Mouse (Mus musculus) liver, embryonic 11.5 days (tissue): Measurements from ENCODE around the gene Dclk2. TPM values are rescaled to one million over a fixed set of nuclear protein-coding genes. Genes with fewer than 3 reads are reported as not detected.

Source experiments
- ATAC-seq: fragments of 200-750 bp; cut with Nextera tagmentation; replicated peaks from 2 replicates; pipeline ENCODE4 v1.8.0; 2017; ENCODE audit warnings: moderate number of reproducible peaks, mild to moderate bottlenecking, moderate TSS enrichment, moderate library complexity; ENCODE audit not compliant: low FRiP score
- DNase-seq: peaks from one replicate; pipeline ENCODE4 v3.0.0-alpha.2; 2017; ENCODE audit warnings: low spot score
- H3K27ac ChIP-seq: fragments of 300-500 bp; sonication (generic); 2 replicates; pipeline ENCODE4 v1.5.1; 2014; ENCODE audit warnings: mild to moderate bottlenecking, low read depth, low read length, control low read depth
- H3K27me3 ChIP-seq: fragments of 300-500 bp; sonication (generic); replicated peaks from 2 replicates; pipeline ENCODE4 v1.6.1; 2014; ENCODE audit warnings: low read length, mixed read lengths; ENCODE audit not compliant: control insufficient read depth, insufficient read depth
- H3K36me3 ChIP-seq: fragments of 300-500 bp; sonication (generic); 2 replicates; pipeline ENCODE4 v1.6.1; 2014; ENCODE audit warnings: mild to moderate bottlenecking, low read length, moderate library complexity, mixed read lengths; ENCODE audit not compliant: control insufficient read depth, insufficient read depth
- H3K4me1 ChIP-seq: fragments of 300-500 bp; sonication (generic); replicated peaks from 2 replicates; pipeline ENCODE4 v1.6.1; 2014; ENCODE audit warnings: low read length, mixed read lengths; ENCODE audit not compliant: control insufficient read depth, insufficient read depth
- H3K4me2 ChIP-seq: fragments of 300-500 bp; sonication (generic); 2 replicates; pipeline ENCODE4 v1.6.1; 2014; ENCODE audit warnings: mild to moderate bottlenecking, control low read depth, moderate library complexity
- H3K4me3 ChIP-seq: fragments of 300-500 bp; sonication (generic); 2 replicates; pipeline ENCODE4 v1.5.1; 2014; ENCODE audit warnings: low read depth, low read length, control low read depth
- H3K9ac ChIP-seq: fragments of 300-500 bp; sonication (generic); 2 replicates; pipeline ENCODE4 v1.6.1; 2014; ENCODE audit warnings: low read depth, low read length, control low read depth
- H3K9me3 ChIP-seq: fragments of 300-500 bp; sonication (generic); 2 replicates; pipeline ENCODE4 v1.6.1; 2016; ENCODE audit warnings: low read length, inconsistent platforms, mixed read lengths; ENCODE audit not compliant: control insufficient read depth
- WGBS: fragments of 180-500 bp; shearing (Covaris S2); extraction: QIAGEN DNeasy Blood & Tissue Kit; methylation state at CpG from one replicate; pipeline ENCODE4 v1.1.7; 2014; 5-methylcytosine and 5-hydroxymethylcytosine counted together
- polyA plus RNA-seq: library from polyadenylated mRNA; unstranded; fragments of >200 nt; fragmentation: Nextera tagmentation; extraction: Ambion mirVana; gene quantifications from 2 replicates; pipeline ENCODE4 v1.2.1, GENCODE M21; 2014

Gene Dclk2
- polyA plus RNA-seq, 1 experiment from 2014 or later = 9.3 TPM

DNA sequence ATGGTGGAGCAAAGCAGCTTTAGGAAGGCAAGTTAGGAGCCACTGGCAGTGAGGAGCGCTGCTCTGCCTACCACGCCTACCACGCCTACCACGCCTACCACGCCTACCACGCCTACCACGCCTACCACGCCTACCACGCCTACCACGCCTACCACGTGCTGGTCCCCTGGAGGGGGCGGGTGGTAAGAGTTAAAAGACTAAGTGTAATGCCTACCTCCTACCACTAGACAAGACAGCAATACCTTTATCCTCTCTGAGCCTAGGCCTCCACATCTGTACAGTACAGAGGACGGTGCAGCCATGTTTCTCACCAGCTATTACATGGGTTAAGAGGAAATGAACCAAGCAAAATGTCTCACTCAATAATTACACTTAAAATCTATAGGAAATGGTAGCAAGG lies 5.4 kb downstream of the Dclk2 start:
- peaks cover 16% of the 10 kb centered on the region for H3K27me3 ChIP-seq
- DNase-seq = no peak
- no peak overlapping the region for H3K9ac ChIP-seq
- peak; percentile 77 for ATAC-seq
- 40% methylated on average over 13 of the region's 13 CpGs for WGBS
- H3K9me3 ChIP-seq = no peaks in the 10 kb centered on the region
- no peak overlapping the region for H3K4me2 ChIP-seq
- H3K4me1 ChIP-seq = no peaks in the 10 kb centered on the region
- H3K27ac ChIP-seq = no peak overlapping the region
- no peak overlapping the region for H3K4me3 ChIP-seq
- no peaks in the 10 kb centered on the region for H3K36me3 ChIP-seq

DNA sequence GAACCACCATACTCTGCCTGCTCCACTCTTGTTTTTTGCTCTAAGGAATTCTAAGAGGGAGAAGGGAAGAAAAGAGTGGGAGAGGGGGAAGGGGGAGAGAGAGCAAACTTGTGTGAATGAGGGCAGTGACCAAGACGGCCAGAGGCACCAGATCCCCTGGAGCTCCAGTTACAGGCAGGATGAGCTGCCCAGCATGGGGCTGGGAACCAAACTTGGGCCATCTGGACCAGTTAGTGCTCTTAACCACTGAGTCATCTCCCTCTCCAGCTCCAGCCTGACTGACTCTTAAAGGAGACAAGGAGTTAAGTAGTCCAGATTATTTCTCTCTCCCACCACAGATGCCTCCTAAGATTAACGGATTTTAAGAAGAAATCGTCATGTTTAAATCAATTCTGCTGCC lies 6.3 kb downstream of the Dclk2 start:
- 69% methylated on average over 3 of the region's 3 CpGs for WGBS
- H3K9me3 ChIP-seq = no peaks in the 10 kb centered on the region
- no peak overlapping the region for H3K9ac ChIP-seq
- H3K27me3 ChIP-seq = peaks cover 7% of the 10 kb centered on the region
- no peak overlapping the region for H3K4me3 ChIP-seq
- ATAC-seq (no peak), DNase-seq (no peak)
- H3K36me3 ChIP-seq = no peaks in the 10 kb centered on the region
- H3K4me2 ChIP-seq = no peak overlapping the region
- H3K27ac ChIP-seq = no peak overlapping the region
- H3K4me1 ChIP-seq = no peaks in the 10 kb centered on the region

DNA sequence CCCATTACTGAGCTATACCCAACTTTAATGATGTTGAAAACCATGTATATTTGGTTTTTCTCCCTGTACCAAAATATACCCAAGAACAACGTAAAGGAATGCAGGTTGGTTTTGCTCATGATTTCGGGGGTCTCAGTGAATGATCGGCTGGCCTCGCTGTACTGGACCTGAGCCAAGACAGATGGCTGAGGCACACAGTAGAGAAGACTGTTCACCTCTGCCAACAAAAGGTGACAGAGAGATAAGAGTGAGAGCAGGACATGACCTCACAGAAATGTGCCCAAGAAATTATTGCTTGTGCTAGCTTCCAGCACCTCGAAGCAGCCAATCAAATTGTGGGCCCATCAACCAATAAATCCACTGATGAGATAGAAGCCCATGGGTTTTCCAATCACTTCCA lies 22.3 kb downstream of the Dclk2 start:
- no peaks in the 10 kb centered on the region for H3K4me1 ChIP-seq
- ATAC-seq (no peak), DNase-seq (no peak)
- H3K27ac ChIP-seq = no peak overlapping the region
- H3K4me2 ChIP-seq = no peak overlapping the region
- no peaks in the 10 kb centered on the region for H3K27me3 ChIP-seq
- H3K9me3 ChIP-seq = no peaks in the 10 kb centered on the region
- no peak overlapping the region for H3K9ac ChIP-seq
- no peaks in the 10 kb centered on the region for H3K36me3 ChIP-seq
- no peak overlapping the region for H3K4me3 ChIP-seq
- 89% methylated on average over 5 of the region's 5 CpGs for WGBS

DNA sequence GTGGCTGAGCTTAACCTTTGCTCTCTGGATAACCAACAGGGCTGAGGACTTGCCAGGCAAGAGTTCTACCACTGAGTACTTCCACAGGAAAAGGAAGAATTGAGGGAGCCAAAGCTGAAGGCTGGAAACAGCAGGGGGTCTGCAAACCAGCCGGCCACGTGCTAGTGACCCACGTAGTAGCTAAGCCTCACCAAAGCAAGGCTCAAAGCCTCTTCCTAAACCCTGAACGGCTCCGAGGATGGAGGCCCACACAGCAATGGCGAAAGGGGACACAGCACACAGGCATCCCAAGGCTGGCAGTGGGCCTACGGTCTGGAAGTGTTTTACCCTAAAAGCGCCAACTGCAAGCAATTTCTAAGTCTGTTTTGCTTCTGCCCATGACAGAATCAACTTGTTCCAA lies 23.1 kb downstream of the Dclk2 start:
- H3K9me3 ChIP-seq = no peaks in the 10 kb centered on the region
- H3K9ac ChIP-seq = no peak overlapping the region
- no peak overlapping the region for H3K4me2 ChIP-seq
- H3K4me1 ChIP-seq = no peaks in the 10 kb centered on the region
- DNase-seq = no peak
- H3K4me3 ChIP-seq = no peak overlapping the region
- 72% methylated on average over 8 of the region's 8 CpGs for WGBS
- no peak overlapping the region for H3K27ac ChIP-seq
- ATAC-seq = no peak
- no peaks in the 10 kb centered on the region for H3K36me3 ChIP-seq
- H3K27me3 ChIP-seq = no peaks in the 10 kb centered on the region

DNA sequence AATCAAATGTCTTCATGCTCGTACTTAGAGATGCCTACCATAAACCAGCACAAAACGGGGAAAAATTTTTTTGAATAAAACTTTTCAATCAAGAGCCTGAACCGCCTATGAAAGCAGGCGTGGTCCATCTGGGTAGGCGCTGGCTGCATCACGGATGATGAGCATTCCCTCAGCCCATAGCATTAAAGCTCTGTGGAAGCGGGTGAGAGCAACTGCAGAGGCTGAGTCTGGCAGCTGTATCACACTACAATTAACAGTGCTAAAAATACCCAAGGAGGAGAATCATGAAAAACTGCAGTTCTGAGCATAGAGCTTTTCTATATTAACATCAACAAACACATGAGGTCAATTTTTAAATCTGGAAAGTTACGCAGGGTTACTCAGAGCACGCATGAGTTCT lies 23.6 kb downstream of the Dclk2 start:
- H3K4me1 ChIP-seq = no peaks in the 10 kb centered on the region
- H3K27ac ChIP-seq = no peak overlapping the region
- H3K36me3 ChIP-seq = no peaks in the 10 kb centered on the region
- H3K9me3 ChIP-seq = no peaks in the 10 kb centered on the region
- no peak overlapping the region for H3K9ac ChIP-seq
- no peaks in the 10 kb centered on the region for H3K27me3 ChIP-seq
- DNase-seq (no peak), ATAC-seq (no peak)
- H3K4me3 ChIP-seq = no peak overlapping the region
- H3K4me2 ChIP-seq = no peak overlapping the region
- 86% methylated on average over 9 of the region's 9 CpGs for WGBS

DNA sequence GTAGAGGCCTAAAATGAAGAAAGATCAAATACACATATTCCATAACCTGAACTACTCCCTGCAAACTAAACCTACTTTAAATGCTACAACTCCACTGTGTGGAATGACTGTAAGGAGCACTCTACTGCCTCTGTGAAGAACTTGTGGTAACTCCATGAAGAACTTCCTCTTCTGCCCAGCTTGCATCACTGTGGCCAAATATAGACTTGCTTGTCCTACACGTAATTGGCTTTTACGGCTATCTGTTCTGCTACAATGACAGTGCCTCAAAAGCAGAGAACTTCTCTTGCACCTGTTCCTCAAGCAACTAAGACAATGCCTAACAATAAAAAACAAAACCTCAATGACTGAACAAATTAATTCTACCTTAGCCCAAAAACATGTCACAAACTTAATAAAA lies 26.2 kb downstream of the Dclk2 start:
- H3K9ac ChIP-seq = no peak overlapping the region

DNA sequence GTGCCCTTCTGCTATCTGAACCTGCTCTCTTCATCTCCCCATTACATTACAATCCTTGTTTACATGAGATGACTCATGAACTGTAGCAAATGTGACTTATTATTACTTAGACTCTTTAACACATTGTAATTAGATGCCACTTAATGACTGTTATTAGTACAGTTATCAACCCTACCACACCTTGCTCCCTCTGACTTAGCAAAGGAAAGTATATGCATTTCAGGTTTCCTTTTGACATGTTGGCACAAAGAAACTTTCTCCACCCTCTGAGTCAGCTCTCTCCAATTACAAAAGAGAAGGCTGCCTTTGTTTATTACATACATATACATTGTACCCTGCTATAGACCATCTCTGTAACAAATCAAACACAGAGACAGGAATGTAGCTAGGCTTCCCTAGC lies 33.1 kb downstream of the Dclk2 start:
- Histone ChIP-seq H3K27me3 (no peaks in the 10 kb centered on the region), H3K4me3 (no peak overlapping the region), H3K4me2 (no peak overlapping the region), H3K36me3 (no peaks in the 10 kb centered on the region), H3K4me1 (no peaks in the 10 kb centered on the region), H3K9me3 (no peaks in the 10 kb centered on the region), H3K9ac (no peak overlapping the region), H3K27ac (no peak overlapping the region)
- DNase-seq (no peak), ATAC-seq (no peak)

More for the DNA sequence above, 26.2 kb downstream of the Dclk2 start:
- Histone ChIP-seq H3K27ac (no peak overlapping the region), H3K4me2 (no peak overlapping the region), H3K4me3 (no peak overlapping the region), H3K9me3 (no peaks in the 10 kb centered on the region), H3K27me3 (no peaks in the 10 kb centered on the region), H3K36me3 (no peaks in the 10 kb centered on the region), H3K4me1 (no peaks in the 10 kb centered on the region)
- WGBS = 56% methylated on average over 2 of the region's 2 CpGs
- DNase-seq = no peak
- no peak for ATAC-seq

DNA sequence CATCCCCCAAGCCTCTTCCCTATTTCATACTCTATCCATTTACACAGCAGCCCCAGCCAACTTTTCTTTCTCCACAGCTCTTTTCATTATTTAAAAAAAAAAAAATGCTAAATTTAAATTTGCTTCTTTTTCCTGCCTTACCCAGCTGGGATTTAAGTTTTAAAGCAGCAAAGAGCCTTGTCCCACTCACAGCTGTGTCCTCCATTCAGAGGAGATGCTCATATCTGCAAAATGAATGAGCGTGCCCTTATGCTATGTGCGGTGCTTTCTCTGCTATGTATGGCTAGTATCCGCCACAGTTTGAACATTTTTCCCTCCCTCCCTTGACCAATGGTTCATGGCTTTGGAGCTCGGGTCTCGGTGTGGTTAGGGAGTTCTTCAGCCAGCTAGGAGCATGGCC lies 35.5 kb downstream of the Dclk2 start:
- Histone ChIP-seq H3K9ac (no peak overlapping the region), H3K4me2 (no peak overlapping the region), H3K27me3 (no peaks in the 10 kb centered on the region), H3K36me3 (no peaks in the 10 kb centered on the region), H3K4me3 (no peak overlapping the region), H3K4me1 (no peaks in the 10 kb centered on the region), H3K27ac (no peak overlapping the region), H3K9me3 (no peaks in the 10 kb centered on the region)
- ATAC-seq (no peak), DNase-seq (no peak)
- 87% methylated on average over 5 of the region's 5 CpGs for WGBS

DNA sequence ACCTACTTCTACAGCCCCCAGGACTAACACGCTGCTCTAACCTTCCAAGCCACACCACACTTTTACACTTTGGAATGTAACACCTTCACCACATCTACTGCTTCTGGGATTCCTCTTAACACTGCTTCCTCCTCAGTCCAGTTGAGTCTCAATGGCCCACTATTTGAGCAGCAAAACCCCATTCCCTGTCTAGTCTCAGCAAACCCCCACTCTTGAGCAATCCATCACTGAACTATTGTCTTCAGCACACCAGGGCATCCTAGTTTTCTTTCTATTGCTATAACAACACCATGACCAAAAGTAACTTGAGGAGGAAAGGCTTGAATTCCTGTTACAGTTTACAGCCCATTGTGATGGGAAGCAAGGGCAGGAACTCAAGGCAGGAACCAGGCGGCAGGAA lies 36.2 kb downstream of the Dclk2 start:
- Histone ChIP-seq H3K27ac (no peak overlapping the region), H3K36me3 (no peaks in the 10 kb centered on the region), H3K4me1 (no peaks in the 10 kb centered on the region), H3K9ac (no peak overlapping the region), H3K4me2 (no peak overlapping the region), H3K9me3 (no peaks in the 10 kb centered on the region), H3K27me3 (no peaks in the 10 kb centered on the region), H3K4me3 (no peak overlapping the region)
- ATAC-seq = no peak
- WGBS = 86% methylated on average over 2 of the region's 2 CpGs
- no peak for DNase-seq
